Mouse (Mus musculus): ENCODE results near the gene Sipa1l1. TPM values are rescaled to one million over a fixed set of nuclear protein-coding genes. Genes with fewer than 3 reads are reported as not detected.

The Sipa1l1 gene
- total and polyA plus RNA-seq, 3 experiments: 13.6 to 36.7 (median 23.6) TPM

GRCm38 (mm10) chr12:82469706-82470361 lies 300.7 kb downstream of the Sipa1l1 start (continued):
- TF ChIP-seq MAZ (IDR thresholded peaks at IDR 0.05; ENCODE audit: low read depth, low read length) (peak; percentile 91), SIN3A (IDR thresholded peaks at IDR 0.05; ENCODE audit: low read length) (peak; percentile 92), ZMIZ1 (IDR thresholded peaks at IDR 0.05; ENCODE audit: low read depth, low read length) (peak; percentile 66; the same call in 1 of the 2 replicates), GABPA (IDR thresholded peaks at IDR 0.05; ENCODE audit: insufficient replicate concordance, low read depth, low read length) (no peak), HCFC1 (IDR thresholded peaks at IDR 0.05; ENCODE audit: low read depth, low read length) (peak; percentile 40; the same call in 1 of the 2 replicates), MXI1 (IDR thresholded peaks at IDR 0.05; ENCODE audit: low read depth, low read length) (peak; percentile 60; the same call in 1 of the 2 replicates), POLR2AphosphoS2 (IDR thresholded peaks at IDR 0.05; ENCODE audit: low read depth, low read length) (no peak), TBP (conservative IDR thresholded peaks at IDR 0.05; ENCODE audit: low read depth, low read length) (no peak), BHLHE40 (IDR thresholded peaks at IDR 0.05; ENCODE audit: low read depth, low read length) (peak; percentile 58), TCF12 (IDR thresholded peaks at IDR 0.05; ENCODE audit: low read depth, low read length) (peak; percentile 75), CHD1 (IDR thresholded peaks at IDR 0.05; ENCODE audit: low read depth, low read length) (no peak; the same call in 1 of the 2 replicates), MAFK (IDR thresholded peaks at IDR 0.05; ENCODE audit: insufficient replicate concordance, low read length) (no peak)

- peak; percentile 63 for DNase-seq (ENCODE audit: extremely low read depth)
- H3K27ac ChIP-seq (ENCODE audit: insufficient read depth, low read depth): no peak overlapping the region
- H3K79me2 ChIP-seq (replicated peaks; ENCODE audit: control insufficient read depth, extremely low read depth, insufficient read depth, poor library complexity, severe bottlenecking): no peaks in the 10 kb centered on the region
- H3K4me3 ChIP-seq (replicated peaks in 1 of 3; ENCODE audit: low read depth in 2 of 3, low read length in 2 of 3, poor library complexity in 1 of 3): peak overlapping the region; percentile 42 to 49 (median 47)
- no peaks in the 10 kb centered on the region for H3K9me3 ChIP-seq (replicated peaks; ENCODE audit: low read length)
- dilution Hi-C loops (cut with MboI; ENCODE audit: extremely low pct_ligation_motif_present, extremely low pct_unique_long_range_greater_than_20kb, low sequenced_read_pairs): no loop called here
- H3K27me3 ChIP-seq (replicated peaks): no peaks in the 10 kb centered on the region
- in situ Hi-C loops (cut with MboI; ENCODE audit: low pct_ligation_motif_present, low pct_unique_long_range_greater_than_20kb, low sequenced_read_pairs): loop anchor here (10.0 to 25.0 kb wide), 2 partner anchors 306 to 658 kb away; partner anchors contain the start of gene Sipa1l1
- peak overlapping the region; percentile 49; the same call in 1 of the 2 replicates for H3K9ac ChIP-seq (ENCODE audit: insufficient read depth, low read depth)
- H3K4me2 ChIP-seq (ENCODE audit: insufficient read depth, low read depth, poor library complexity, severe bottlenecking): peak overlapping the region; percentile 76
- peaks cover 12 to 53% of the 10 kb centered on the region in 2 experiments for H3K4me1 ChIP-seq (ENCODE audit: control insufficient read depth in 1 of 2, insufficient read depth in 2 of 2)
- no peaks in the 10 kb centered on the region for H3K36me3 ChIP-seq (replicated peaks in 1 of 2; ENCODE audit: control insufficient read depth in 1 of 2, insufficient read depth in 1 of 2, low read length in 1 of 2)
- TF ChIP-seq BHLHE40 (IDR thresholded peaks at IDR 0.05; ENCODE audit: low read depth, low read length): 0 out of 2 replicates have a peak, but pooled peaks have one; percentile 6
- peak; percentile 66; the same call in 1 of the 2 replicates for TF ChIP-seq SIN3A (IDR thresholded peaks at IDR 0.05; ENCODE audit: low read length)
- 0 out of 2 replicates have a peak, but pooled peaks have one; percentile 19 for TF ChIP-seq ETS1 (conservative IDR thresholded peaks at IDR 0.05; ENCODE audit: low read depth, low read length)
- TF ChIP-seq JUND (conservative IDR thresholded peaks at IDR 0.05; ENCODE audit: low read depth, low read length): peak; percentile 62; the same call in 1 of the 2 replicates
- TF ChIP-seq ZKSCAN1 (IDR thresholded peaks at IDR 0.05; ENCODE audit: borderline replicate concordance, low read depth, low read length): no peak
- TF ChIP-seq GABPA (IDR thresholded peaks at IDR 0.05; ENCODE audit: insufficient replicate concordance, low read depth, low read length): no peak
- TF ChIP-seq SMC3 (IDR thresholded peaks at IDR 0.05; ENCODE audit: low read depth, low read length): no peak
- TF ChIP-seq ZC3H11A (IDR thresholded peaks at IDR 0.05; ENCODE audit: low read depth, low read length): no peak
- peak; percentile 27; the same call in 1 of the 2 replicates for TF ChIP-seq CHD1 (IDR thresholded peaks at IDR 0.05; ENCODE audit: low read depth, low read length)
- TF ChIP-seq POLR2A (IDR thresholded peaks at IDR 0.05; ENCODE audit: low read depth, low read length): no peak; the same call in 1 of the 2 replicates
- no peak for TF ChIP-seq USF1 (IDR thresholded peaks at IDR 0.05; ENCODE audit: low read depth, low read length)
- TF ChIP-seq TBP (conservative IDR thresholded peaks at IDR 0.05; ENCODE audit: low read depth, low read length): no peak; the same call in 1 of the 2 replicates
These were observed 301.3 kb downstream of the Sipa1l1 start for GRCm38 (mm10) chr12:82470362-82470936.
